Comparison of ENCODE assay signal across 29 mouse cellular contexts in the genomic region with DNA sequence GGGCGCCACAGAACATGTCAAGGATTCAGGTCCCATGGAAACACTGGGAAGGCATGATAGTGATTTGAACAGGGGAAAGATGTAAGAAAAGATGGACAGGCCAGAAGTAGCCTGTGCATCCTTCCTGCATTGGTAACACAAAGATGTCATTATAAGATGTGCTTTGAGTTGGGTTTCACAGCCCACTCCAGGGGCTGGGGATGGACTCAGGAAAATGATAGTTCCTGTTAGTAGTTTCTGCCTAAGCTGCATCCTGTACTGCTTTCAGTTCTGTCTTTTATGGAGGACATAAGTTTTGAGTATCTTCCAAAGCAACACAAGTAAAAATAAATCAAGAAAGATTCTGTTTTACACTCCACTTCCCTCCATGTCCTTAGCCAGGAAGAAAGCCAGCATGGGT.
DNase-seq lines count a peak whose midpoint lies in the region; ATAC-seq and TF ChIP-seq lines count a peak whose summit lies in the region.
"Had no signal": no experiment of that assay in that cellular context is flagged by ENCODE, and none has a peak within 500 bp of the region (broad histone marks: within the 10 kb centered on the region; RNA-seq: fewer than 3 reads in every experiment).

No protein-coding gene starts in this region.

- peak; percentile 95 for ATAC-seq in megakaryocyte, adult 5-6 weeks (ENCODE audit: poor library complexity, severe bottlenecking)
- ATAC-seq: forebrain, embryonic 14.5 days; hindbrain, embryonic 16.5 days; Patski had no signal

- H3K27ac ChIP-seq in layer of hippocampus, adult 2 months = peak overlapping the region; percentile 53; the same call in 1 of the 2 replicates
- H3K27ac ChIP-seq in brown adipose tissue, adult 24 weeks (replicated peaks; ENCODE audit: low read depth, low read length) = 0 out of 2 replicates have a peak overlapping the region, but pooled peaks have one; percentile 31
- H3K27ac ChIP-seq: embryonic facial prominence, embryonic 10.5 days; embryonic facial prominence, embryonic 15.5 days; gastrocnemius, adult 2 months; kidney, embryonic 15.5 days; liver, embryonic 14.5 days; midbrain, embryonic 12.5 days; neural tube, embryonic 13.5 days; stomach, embryonic 15.5 days had no signal

- no peaks in the 10 kb centered on the region for H3K4me1 ChIP-seq in brown adipose tissue, adult 24 weeks (ENCODE audit: control insufficient read depth, insufficient read depth, insufficient read length, low read length)
- H3K4me1 ChIP-seq: megakaryocyte, embryonic 14.5 days; midbrain, embryonic 12.5 days; stomach, embryonic 15.5 days had no signal

- intact Hi-C loops in left cerebral cortex, postnatal 4 days (cut with DNase I) = no loop called here

- no peak for TF ChIP-seq CTCF in layer of hippocampus, adult 2 months (conservative IDR thresholded peaks at IDR 0.05)

- DNase-seq in layer of hippocampus, adult 2 months (ENCODE audit: low spot score in 2 of 2) = no peak
- DNase-seq in layer of hippocampus, adult 9-10 months (ENCODE audit: low spot score) = no peak
- no peak for DNase-seq in adipocyte (ENCODE audit: low spot score)
- no peak for DNase-seq in left cerebral cortex, postnatal 4 days
- no peak for DNase-seq in left cerebral cortex, adult 8-10 months (ENCODE audit: low spot score in 2 of 2)
- DNase-seq: adrenal gland, postnatal 14 days; cerebellum, adult 2 months; cerebellum, postnatal 14 days; gastrocnemius, adult 2 months; gastrocnemius, postnatal 36 days; heart, postnatal 14 days; kidney, adult 18-20 months; kidney, postnatal 25 days; layer of hippocampus, postnatal 36 days; lung, adult 2 months; lung, postnatal 10 days had no signal

- H3K4me3 ChIP-seq in layer of hippocampus, adult 2 months = no peak overlapping the region
- H3K4me3 ChIP-seq in brown adipose tissue, adult 24 weeks (ENCODE audit: insufficient read depth, low read depth, low read length) = no peak overlapping the region
- H3K4me3 ChIP-seq: embryonic facial prominence, embryonic 10.5 days; embryonic facial prominence, embryonic 15.5 days; gastrocnemius, adult 2 months; kidney, embryonic 15.5 days; megakaryocyte, embryonic 14.5 days; midbrain, embryonic 12.5 days; neural tube, embryonic 13.5 days; stomach, embryonic 15.5 days had no signal
